Mouse (Mus musculus): Measurements from ENCODE around the gene Thbs3. TPM values are rescaled to one million over a fixed set of nuclear protein-coding genes. Genes with fewer than 3 reads are reported as not detected.

Gene Thbs3
- total RNA-seq, 2 experiments from 2014 or later: 45.2 to 48.4 TPM

DNA sequence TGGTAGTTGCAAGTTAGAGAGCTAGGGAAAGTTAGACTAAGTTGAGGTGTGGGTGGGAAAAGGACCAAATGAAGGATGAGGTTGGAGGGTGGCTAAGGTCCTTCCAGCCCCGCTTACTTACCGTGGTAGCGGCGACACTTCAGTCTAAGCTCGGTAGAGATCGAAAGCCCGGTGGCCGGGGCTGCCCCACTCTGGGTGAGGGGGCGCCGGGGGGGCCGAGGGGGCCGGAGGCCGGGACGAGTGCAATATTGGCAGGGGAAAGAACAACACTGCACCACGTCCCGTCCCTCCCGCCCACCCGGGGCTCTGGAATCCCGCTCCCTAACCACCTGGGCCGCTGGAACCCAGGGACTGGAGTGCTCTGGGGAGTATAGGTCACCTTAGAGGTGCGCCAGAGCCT is 11.9 kb downstream of the Thbs3 start, which contains the start of gene Mtx1:
Mtx1 (minus strand) TSS at position 189 of the 400 bp plus-strand sequence.
- DNase-seq (ENCODE audit: low spot score in 2 of 2): no peak

DNA sequence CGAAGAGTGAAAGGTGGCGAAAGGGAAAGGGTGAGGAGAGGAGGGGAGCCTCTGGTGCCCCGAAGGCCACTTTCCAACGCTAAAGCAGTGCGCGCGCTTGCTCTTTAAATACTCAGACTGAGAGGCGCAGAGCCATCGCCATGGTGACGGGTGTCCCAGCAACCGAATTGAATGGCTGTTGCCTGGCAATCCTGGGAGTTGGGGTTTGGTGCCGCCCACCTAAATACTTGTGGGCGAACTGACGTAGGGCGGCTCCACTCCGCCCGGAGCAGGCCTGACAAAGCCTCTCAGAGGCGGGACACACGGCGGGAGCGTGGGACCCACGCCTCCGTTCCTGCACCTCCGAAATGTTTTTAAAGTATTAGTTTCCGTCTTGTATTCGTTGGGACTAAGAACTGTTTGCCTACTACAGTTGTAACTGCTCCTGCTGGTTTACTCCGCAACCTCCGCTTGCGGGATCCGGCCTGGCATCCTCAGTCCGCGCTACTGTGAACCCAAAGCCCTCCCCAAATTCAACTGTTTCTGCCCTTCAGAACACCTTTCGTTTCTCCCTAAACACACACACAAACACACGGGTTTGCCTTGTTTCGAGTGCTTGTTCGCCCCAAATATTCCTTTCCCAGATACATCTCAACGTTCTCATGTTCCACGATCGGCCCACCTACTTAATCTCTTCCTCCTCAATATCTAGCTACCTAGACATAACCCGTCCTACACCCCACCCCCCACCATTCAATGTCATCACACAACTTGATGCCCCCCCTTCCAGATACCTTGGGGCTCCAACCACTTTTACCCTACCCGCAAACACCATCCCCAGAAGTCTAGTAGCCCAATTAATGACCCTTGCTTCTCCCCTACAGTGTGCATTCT is 12.6 kb downstream of the Thbs3 start:
- DNase-seq (ENCODE audit: low spot score in 2 of 2): peak; percentile 88 to 91

DNA sequence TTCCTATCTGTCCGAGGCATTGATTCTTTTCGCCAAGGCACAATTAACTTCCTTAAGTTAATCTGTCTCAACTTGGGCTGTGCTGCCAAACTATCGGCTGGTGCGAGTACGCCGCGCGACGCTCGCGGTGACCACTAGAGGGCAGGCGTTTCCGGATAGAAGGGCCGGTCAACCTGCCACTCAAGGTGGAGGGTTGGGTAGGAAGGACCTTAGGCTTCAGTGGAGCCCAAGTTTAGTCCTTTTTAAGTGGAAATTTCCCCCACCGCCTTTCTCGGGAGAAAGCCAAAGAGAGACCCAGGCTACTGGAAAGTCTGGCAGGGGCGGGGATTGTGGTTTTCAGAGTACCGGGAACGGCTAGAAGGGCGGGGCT is 13.2 kb downstream of the Thbs3 start:
- DNase-seq (ENCODE audit: low spot score in 2 of 2): peak; percentile 90 to 91

GRCm38 (mm10) chr3:89228836-89229235 is 13.9 kb downstream of the Thbs3 start, which contains the start of gene Muc1:
Gene Muc1, plus strand, starts transcription at chr3:89229057.
- no peak for DNase-seq (ENCODE audit: low spot score in 2 of 2)

DNA sequence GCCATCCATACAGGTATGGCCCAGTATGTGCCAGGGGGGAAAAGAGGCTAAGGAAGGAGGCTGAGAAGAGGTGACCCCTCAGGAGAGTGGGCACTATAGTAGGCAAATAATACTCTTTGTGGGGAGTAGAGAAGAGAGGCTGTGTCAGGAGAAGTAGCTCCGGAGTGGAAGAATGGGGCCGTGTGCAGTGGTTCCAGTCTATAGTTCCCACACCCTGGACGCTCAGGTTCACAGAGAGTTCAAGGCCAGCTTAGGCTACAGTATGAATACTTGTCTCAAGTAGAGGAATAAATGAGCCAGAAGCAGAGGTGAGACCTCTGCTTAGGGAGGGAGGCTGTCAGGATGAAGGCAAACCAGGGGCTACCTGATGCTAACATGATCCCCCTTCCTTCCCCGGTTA is 14.3 kb downstream of the Thbs3 start:
- no peak for DNase-seq (ENCODE audit: low spot score in 2 of 2)

DNA sequence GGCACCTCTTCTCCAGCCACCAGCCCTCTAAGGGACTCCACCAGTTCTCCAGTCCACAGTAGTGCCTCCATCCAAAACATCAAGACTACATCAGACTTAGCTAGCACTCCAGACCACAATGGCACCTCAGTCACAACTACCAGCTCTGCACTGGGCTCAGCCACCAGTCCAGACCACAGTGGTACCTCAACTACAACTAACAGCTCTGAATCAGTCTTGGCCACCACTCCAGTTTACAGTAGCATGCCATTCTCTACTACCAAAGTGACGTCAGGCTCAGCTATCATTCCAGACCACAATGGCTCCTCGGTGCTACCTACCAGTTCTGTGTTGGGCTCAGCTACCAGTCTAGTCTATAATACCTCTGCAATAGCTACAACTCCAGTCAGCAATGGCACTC is 15.6 kb downstream of the Thbs3 start:
- no peak for DNase-seq (ENCODE audit: low spot score in 2 of 2)

DNA sequence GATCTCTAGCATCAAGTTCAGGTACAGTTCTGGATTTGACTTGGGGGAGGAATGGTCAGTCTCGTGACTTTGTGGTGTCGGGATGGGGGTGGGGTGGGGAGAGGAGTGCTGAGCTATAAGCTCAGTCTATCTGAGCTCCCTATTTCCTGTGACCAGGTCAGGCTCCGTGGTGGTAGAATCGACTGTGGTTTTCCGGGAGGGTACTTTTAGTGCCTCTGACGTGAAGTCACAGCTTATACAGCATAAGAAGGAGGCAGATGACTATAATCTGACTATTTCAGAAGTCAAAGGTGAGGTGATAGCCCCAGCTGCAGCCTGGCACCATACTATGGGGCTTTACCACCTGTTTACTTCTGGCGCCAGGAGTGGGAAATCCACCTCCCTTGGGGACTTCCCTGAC is 16.4 kb downstream of the Thbs3 start:
- DNase-seq (ENCODE audit: low spot score in 2 of 2): no peak

DNA sequence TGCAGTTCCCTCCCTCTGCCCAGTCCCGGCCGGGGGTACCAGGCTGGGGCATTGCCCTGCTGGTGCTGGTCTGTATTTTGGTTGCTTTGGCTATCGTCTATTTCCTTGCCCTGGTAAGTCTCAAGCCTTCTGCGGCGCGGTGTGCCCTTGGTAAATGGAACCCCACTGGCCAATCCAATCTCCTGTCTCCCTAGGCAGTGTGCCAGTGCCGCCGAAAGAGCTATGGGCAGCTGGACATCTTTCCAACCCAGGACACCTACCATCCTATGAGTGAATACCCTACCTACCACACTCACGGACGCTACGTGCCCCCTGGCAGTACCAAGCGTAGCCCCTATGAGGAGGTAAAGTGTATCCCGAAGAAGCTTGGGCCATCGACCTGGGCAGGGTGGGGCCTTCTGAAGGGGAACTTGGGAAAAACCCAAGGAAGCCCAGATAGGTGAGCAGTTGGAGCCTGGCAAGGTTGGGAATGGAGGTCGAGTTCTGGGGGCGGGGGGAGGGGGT is 16.8 kb downstream of the Thbs3 start:
- no peak for DNase-seq (ENCODE audit: low spot score in 2 of 2)

DNA sequence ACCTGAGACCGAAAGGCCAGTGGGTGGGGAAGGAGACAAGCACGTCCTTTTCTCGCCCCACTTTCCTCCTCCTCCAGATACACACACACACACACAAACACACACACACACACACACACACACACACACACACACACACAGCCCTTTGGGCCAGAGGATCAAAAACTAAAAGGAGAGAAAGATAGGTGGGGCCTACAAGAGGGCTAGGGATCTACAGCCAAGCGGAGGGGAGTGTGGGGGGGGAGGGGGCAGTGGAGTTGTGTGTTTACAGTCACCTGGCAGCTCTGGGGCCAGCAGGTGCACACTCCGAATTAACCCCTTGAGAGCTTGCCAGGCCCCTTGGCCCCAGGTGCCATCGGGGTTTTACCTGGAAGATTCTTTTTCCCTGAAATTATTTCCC is 17.6 kb downstream of the Thbs3 start:
- no peak for DNase-seq (ENCODE audit: low spot score in 2 of 2)

DNA sequence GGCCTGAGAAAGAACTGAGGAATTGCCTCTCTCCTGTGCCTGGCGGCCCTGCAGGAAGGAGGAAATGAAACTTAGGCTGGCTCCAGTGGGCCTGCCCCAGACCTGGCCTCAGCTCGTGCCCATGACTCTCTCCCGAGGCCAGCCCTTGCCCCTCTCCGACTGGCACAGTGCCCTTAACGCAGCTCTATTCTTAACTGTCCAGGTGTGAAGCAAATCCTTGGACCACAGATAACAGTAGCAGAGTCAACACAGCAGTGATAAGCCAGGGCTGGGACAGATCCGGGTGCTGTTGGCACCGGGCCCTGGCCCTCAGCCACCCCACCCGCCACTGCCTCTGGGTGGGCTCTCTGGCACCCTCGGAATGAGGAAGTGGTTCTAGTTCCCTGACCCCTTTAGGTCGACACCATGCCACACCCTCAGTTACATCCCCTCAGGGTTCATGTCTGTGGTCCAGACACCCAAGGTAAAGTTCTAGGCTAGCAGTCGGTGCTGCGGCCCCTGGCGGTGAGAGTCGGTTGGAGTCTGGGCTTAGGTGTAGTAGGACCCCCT is 18.7 kb downstream of the Thbs3 start:
- peak in 1 of 2 experiments; percentile 22 for DNase-seq (ENCODE audit: low spot score in 2 of 2)

DNA sequence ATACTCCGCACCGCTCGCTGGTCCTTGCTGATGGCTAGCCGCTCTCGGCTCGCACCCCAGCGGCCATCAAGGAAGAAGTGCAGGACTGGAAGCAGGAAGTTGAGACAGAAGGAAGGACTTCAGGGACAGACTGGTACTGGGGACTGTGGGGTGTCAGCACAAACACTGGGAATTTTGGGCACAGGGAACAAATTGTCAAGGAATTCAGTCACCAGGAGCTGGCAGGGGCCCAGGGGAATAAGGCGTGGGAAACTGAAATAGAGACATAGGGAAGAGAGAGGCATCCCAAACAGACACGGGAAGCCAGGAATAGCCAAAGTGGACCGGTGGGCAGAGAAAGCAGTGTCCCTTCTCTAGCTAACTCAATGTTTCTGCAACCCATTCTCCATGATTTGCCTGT is 21.5 kb downstream of the Thbs3 start:
- DNase-seq (ENCODE audit: low spot score in 2 of 2): peak in 1 of 2 experiments; percentile 22

- DNase-seq (ENCODE audit: low spot score in 2 of 2): no peak
These were observed 22.7 kb downstream of the Thbs3 start for GRCm38 (mm10) chr3:89237682-89238081.

DNA sequence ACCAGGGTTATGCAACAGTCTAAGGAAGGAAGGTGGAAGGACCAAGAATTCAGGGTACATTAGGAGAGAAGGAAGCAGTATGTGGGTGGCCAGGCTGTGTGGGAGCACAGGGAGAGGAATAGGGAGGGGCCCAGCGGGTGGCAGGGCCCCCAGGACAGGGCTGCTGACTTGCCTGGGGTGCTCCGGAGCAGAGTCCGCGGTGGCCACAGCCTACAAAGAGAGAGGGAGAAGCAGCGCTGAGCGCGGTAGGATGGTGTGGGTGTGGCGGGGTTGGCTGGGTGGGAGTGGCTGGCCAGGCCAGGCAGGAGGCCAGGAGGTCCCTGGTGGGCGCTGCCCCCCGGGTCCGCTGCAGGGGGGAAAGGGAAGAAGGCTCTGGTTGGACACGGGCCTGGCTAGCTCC is 23.5 kb downstream of the Thbs3 start:
- DNase-seq (ENCODE audit: low spot score in 2 of 2): peak in 1 of 2 experiments; percentile 16

GRCm38 (mm10) chr3:89242331-89242895 is 27.4 kb downstream of the Thbs3 start:
- DNase-seq (ENCODE audit: low spot score in 2 of 2): peak; percentile 75 to 77

DNA sequence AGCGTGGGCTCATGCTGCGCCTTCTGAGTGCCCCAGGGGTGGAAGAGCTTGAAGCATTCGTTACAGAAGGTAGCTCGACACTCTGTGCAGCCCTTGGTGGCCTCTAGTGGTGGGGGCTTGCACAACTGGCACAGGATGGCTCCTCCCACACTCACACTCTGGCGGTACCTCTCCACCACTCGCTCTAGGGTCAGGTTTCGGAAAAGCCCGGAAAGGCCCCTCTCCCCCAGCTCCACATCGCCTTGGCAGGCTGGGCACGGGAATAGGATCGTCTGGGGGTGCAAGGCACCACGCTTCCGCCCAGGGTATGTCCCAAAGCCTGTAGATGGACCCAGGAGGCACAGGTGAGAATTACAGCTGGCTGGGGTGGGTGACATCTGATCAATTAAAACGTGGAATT is 28.6 kb downstream of the Thbs3 start:
- DNase-seq (ENCODE audit: low spot score in 2 of 2): no peak

DNA sequence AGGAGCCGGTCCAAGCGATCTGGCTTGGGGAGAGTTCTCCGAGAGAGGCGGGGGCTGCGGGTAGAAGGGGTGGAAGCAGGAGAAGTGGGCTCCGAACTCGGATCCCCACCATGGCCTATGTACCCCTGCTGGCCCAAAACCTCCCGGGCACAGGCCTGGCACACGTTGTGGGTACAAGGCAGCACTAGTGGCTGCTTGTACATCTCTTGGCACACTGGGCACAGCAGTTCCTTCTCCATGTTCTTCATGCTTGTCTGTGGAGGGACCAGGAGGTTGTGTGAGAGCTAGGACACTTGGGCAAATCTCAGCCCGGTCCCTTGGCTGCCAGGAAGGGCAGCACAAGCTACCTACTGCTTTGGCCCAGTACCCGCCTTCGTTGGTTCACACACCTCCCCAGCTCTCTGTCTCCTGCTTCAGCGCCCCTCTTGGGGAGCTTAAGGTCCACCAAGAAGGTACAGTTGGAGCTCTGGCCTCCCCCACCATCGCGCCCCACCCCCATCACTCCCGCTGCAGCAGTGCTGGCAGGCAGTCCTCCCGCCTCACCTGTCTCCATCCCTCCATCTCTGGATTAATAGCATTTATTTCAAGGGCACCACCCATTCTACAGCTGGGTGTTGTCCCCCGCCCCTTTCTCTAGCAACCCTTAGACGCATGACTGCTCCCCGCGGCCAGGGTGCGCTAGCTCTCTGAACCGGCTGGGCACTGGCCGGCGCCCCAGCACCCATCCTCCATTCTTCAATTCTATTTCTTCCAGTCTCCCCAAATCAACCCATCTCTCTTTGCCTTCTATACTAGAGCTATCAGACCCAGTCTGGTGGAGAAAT is 29.4 kb downstream of the Thbs3 start:
- peak; percentile 55 to 66 for DNase-seq (ENCODE audit: low spot score in 2 of 2)

DNA sequence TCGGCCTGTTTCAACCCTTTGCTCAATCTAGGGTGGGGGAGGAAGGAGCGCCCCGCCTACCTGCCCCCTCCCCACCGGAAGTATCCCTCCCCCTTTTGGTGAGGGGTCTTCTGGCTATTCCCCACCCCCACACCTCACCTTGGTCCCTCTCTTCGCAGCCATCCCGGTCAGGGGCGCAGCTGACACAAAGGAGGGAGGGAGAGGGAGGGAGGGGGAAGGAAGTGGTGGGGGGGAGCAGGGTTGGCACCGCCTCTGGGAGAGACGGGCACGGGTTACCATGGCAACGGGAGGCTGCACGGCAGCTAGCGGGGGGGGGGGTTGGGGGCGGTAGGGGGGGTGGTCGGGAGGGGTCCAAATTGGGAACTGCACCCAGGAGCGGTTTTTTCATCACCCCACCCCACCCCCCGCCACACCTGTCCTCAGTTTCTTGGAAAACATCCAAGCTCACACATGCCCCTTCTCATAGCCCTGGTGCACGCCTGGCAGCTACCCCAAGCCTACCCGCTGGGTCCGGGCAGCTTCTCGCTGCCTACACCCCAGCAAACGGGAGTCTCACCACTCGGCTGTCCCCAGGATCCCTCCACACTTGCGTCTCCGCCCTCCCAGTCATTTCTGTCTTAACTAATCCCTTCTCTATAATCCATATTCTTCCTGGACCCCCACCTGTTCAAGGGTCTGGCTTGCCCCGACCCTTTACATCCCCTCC is 30.2 kb downstream of the Thbs3 start:
- peak; percentile 74 to 81 for DNase-seq (ENCODE audit: low spot score in 2 of 2)

DNA sequence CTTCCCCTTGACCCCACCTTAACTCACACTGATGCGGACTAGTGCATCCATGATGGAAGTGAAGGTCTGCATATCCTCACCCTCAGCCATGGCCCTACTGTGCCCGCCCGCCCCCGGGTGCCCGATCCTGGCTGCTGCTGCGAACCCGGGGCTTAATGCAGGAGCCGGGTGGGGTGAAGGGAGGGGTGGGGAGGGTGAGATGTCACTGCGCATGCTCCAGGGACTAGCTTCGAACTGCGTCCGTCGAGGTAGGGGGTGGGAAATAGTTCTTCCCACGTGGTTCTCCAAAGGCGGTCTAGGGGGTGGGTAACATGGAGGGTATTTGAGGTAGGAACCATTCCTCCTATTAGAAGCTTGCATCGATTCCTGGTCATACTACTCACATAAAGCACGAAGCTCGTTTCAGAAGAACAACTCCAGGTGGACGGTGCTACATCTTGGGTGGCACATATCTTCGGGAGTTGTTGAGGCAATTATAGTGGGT is 30.8 kb downstream of the Thbs3 start, which contains the start of gene Krtcap2:
Krtcap2 (plus strand) TSS at position 279 of the 484 bp plus-strand sequence.
- peak; percentile 73 to 80 for DNase-seq (ENCODE audit: low spot score in 2 of 2)

DNA sequence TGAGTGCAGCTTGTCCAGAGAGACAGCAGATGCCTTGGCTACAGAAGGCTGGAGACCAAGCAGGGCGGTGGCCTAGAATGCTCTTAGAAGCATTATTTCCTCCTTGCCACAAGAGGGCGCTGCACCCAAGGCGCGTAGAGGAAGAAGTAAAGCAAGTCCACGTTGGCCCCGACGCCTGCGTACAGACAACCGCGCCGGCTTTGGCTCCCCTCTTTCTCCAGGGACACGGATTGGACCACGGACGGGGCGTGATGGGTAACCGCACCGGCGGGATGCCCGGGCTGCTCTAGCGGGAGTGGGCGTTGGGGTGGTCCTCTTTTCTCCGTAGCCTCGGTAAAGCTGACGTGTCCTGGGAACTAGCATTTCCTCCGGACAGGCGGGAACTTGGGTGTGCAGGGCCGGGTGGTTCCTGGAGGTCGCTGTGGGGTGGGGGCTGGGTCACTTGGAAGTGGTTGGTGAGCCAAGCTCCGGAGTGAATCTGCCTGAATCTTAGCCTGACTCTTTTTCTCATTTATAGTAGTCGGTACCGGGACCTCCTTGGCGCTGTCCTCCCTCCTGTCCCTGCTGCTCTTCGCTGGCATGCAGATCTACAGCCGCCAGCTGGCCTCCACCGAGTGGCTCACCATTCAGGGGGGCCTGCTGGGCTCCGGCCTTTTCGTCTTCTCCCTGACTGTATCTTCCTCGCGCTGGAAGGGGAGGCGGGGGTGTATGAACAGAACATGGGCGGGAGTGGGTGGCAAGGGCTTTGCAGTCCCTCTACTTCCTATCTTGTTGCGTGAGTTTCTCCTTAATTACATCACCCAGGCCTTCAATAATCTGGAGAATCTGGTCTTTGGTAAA is 31.5 kb downstream of the Thbs3 start, which contains the start of gene Trim46:
Trim46 (minus strand) TSS at position 49 of the 840 bp plus-strand sequence.
- DNase-seq (ENCODE audit: low spot score in 2 of 2): peak; percentile 86 to 92
